In genomic region chr3:109782289-109782951, GRCm38 (mm10) we compare ENCODE assay signal across 8 mouse cellular contexts.
DNase-seq lines count a peak whose midpoint lies in the region; ATAC-seq and TF ChIP-seq lines count a peak whose summit lies in the region.

No protein-coding gene starts in this region.

- no peak for TF ChIP-seq POLR2A in myocyte (IDR thresholded peaks at IDR 0.05; ENCODE audit: insufficient read length, low read depth)

- peaks cover 11% of the 10 kb centered on the region; the same call in 1 of the 2 replicates for H3K27me3 ChIP-seq in heart, embryonic 12.5 days (replicated peaks)
- H3K27me3 ChIP-seq in kidney, embryonic 14.5 days (ENCODE audit: control insufficient read depth, insufficient read depth, low read length): no peaks in the 10 kb centered on the region
- no peaks in the 10 kb centered on the region for H3K27me3 ChIP-seq in limb, embryonic 12.5 days
- no peaks in the 10 kb centered on the region for H3K27me3 ChIP-seq in myocyte (ENCODE audit: control insufficient read depth, insufficient read depth, insufficient read length)

- H3K4me3 ChIP-seq in heart, embryonic 12.5 days: peak overlapping the region; percentile 51
- H3K4me3 ChIP-seq in kidney, embryonic 14.5 days (ENCODE audit: low read length): peak overlapping the region; percentile 33
- peak overlapping the region; percentile 45 for H3K4me3 ChIP-seq in limb, embryonic 12.5 days (replicated peaks)
- H3K4me3 ChIP-seq in myocyte: peak overlapping the region; percentile 22

- H3K36me3 ChIP-seq in heart, embryonic 12.5 days: no peaks in the 10 kb centered on the region
- H3K36me3 ChIP-seq in kidney, embryonic 14.5 days (ENCODE audit: control insufficient read depth, insufficient read depth, low read length): no peaks in the 10 kb centered on the region
- H3K36me3 ChIP-seq in limb, embryonic 12.5 days: no peaks in the 10 kb centered on the region
- H3K36me3 ChIP-seq in myocyte (ENCODE audit: control insufficient read depth, insufficient read depth): no peaks in the 10 kb centered on the region

- H3ac ChIP-seq in myocyte (ENCODE audit: control insufficient read depth, insufficient read length): no peak overlapping the region

- no peak overlapping the region for H3K27ac ChIP-seq in heart, embryonic 12.5 days (ENCODE audit: poor library complexity, severe bottlenecking)
- no peak overlapping the region for H3K27ac ChIP-seq in kidney, embryonic 14.5 days (ENCODE audit: low read depth, low read length)
- no peak overlapping the region for H3K27ac ChIP-seq in limb, embryonic 12.5 days

- WGBS in heart, embryonic 12.5 days: 4% methylated on average over 27 of the region's 27 CpGs
- 6% methylated on average over 27 of the region's 27 CpGs for WGBS in kidney, embryonic 14.5 days
- 4% methylated on average over 27 of the region's 27 CpGs for WGBS in limb, embryonic 12.5 days

- H3K9me3 ChIP-seq in heart, embryonic 12.5 days (replicated peaks): no peaks in the 10 kb centered on the region
- no peaks in the 10 kb centered on the region for H3K9me3 ChIP-seq in kidney, embryonic 14.5 days (ENCODE audit: control insufficient read depth, low read length)
- H3K9me3 ChIP-seq in limb, embryonic 12.5 days: no peaks in the 10 kb centered on the region

- peaks cover 3% of the 10 kb centered on the region; the same call in 1 of the 2 replicates for H3K4me1 ChIP-seq in heart, embryonic 12.5 days (replicated peaks)
- H3K4me1 ChIP-seq in kidney, embryonic 14.5 days (ENCODE audit: control insufficient read depth, insufficient read depth, low read length): peaks cover 5% of the 10 kb centered on the region; the same call in 1 of the 2 replicates
- peaks cover 10% of the 10 kb centered on the region; the same call in 1 of the 2 replicates for H3K4me1 ChIP-seq in limb, embryonic 12.5 days (replicated peaks)

- no peaks in the 10 kb centered on the region for H3K79me2 ChIP-seq in myocyte (ENCODE audit: control insufficient read depth, insufficient read depth)

- H3K4me2 ChIP-seq in heart, embryonic 12.5 days: peak overlapping the region; percentile 94
- H3K4me2 ChIP-seq in kidney, embryonic 14.5 days (replicated peaks; ENCODE audit: low read depth, low read length): peak overlapping the region; percentile 74
- H3K4me2 ChIP-seq in limb, embryonic 12.5 days: peak overlapping the region; percentile 84
- peak overlapping the region; percentile 82 for H3K4me2 ChIP-seq in myocyte (ENCODE audit: low read depth)

- ATAC-seq in heart, embryonic 12.5 days (ENCODE audit: insufficient number of reproducible peaks, low FRiP score): peak; percentile 66
- peak; percentile 91 for ATAC-seq in kidney, embryonic 14.5 days (ENCODE audit: low FRiP score, low TSS enrichment)
- ATAC-seq in limb, embryonic 12.5 days (ENCODE audit: insufficient number of reproducible peaks, insufficient read depth, low FRiP score, low TSS enrichment, low read depth): peak; percentile 91

- H3K9ac ChIP-seq in heart, embryonic 12.5 days: peak overlapping the region; percentile 68
- H3K9ac ChIP-seq in kidney, embryonic 14.5 days (ENCODE audit: low read depth, low read length): peak overlapping the region; percentile 23; the same call in 1 of the 2 replicates
- peak overlapping the region; percentile 65 for H3K9ac ChIP-seq in limb, embryonic 12.5 days (replicated peaks)

- no peak for DNase-seq in heart, adult 8-10 months (ENCODE audit: low spot score)
- peak; percentile 50 for DNase-seq in embryo, embryonic 11.5 days (ENCODE audit: low read depth, low spot score)
- peak; percentile 32 to 35 for DNase-seq in gastrocnemius, postnatal 4 days (ENCODE audit: low spot score in 2 of 2)
- peak; percentile 44 for DNase-seq in testis, postnatal 10 days (ENCODE audit: low spot score)

TF ChIP-seq in myocyte, 11 proteins besides CTCF, POLR2A, EP300 and RAD21:
- no peak for TF ChIP-seq REST (IDR thresholded peaks at IDR 0.05; ENCODE audit: insufficient read depth, insufficient read length)
- TF ChIP-seq TCF3 (IDR thresholded peaks at IDR 0.05; ENCODE audit: insufficient read length, low read depth): no peak
- no peak for TF ChIP-seq CEBPB (IDR thresholded peaks at IDR 0.05; ENCODE audit: insufficient read depth, poor library complexity, severe bottlenecking)
- TF ChIP-seq TCF12 (IDR thresholded peaks at IDR 0.05; ENCODE audit: insufficient read depth, poor library complexity, severe bottlenecking): no peak
- TF ChIP-seq MYOD1 (IDR thresholded peaks at IDR 0.05; ENCODE audit: control insufficient read depth in 1 of 3, insufficient read length in 2 of 3, low read depth in 2 of 3): peak in 1 of 3 experiments; percentile 8
- TF ChIP-seq MAX (IDR thresholded peaks at IDR 0.05; ENCODE audit: low read depth): no peak
- TF ChIP-seq MYOG (IDR thresholded peaks at IDR 0.05; ENCODE audit: control insufficient read depth in 1 of 3, insufficient read depth in 1 of 3, insufficient read length in 2 of 3, low read depth in 2 of 3): no peak
TF ChIP-seq in myocyte: peak in this region for 1.
